Mouse (Mus musculus): Measurements from ENCODE around the gene Cd3e.

DNA sequence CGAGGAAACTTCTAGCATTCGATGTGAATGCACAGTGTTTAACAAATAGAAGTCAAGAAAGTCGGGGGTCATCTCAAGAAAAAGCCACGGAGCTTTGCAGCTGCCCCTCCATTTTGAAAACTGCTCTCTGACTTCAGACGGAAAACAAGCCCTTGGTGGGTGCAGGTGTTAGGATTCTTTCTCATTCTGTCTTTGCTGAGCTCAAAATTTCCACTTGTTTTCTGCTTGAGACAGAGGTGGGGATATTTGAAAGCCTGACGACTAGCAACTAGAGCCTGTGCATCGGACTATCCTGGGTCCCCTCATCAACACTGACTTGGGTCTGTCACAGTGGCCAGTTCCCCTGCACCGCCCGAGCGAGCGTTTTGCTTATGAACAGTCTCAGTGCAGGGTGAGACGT is 2.0 kb downstream of the Cd3e start:
- no peak for TF ChIP-seq POLR2A (IDR thresholded peaks at IDR 0.05; ENCODE audit: extremely low read depth, insufficient read depth, low read length)
- TF ChIP-seq CTCF (IDR thresholded peaks at IDR 0.05; ENCODE audit: extremely low read depth, insufficient read depth, low read length) = no peak

Data from cortical plate, adult 2 months (tissue).